ENCODE assay signal across 21 mouse cellular contexts in genomic region chr10:9030486-9030885, GRCm38 (mm10).
"Had no signal": no experiment of that assay in that cellular context is flagged by ENCODE, and none has a peak within 500 bp of the region (broad histone marks: within the 10 kb centered on the region; RNA-seq: fewer than 3 reads in every experiment).

No protein-coding gene starts in this region.

- H3K9me3 ChIP-seq: liver, embryonic 15.5 days; lung, embryonic 15.5 days; midbrain, embryonic 10.5 days; midbrain, embryonic 13.5 days; neural tube, embryonic 13.5 days; neural tube, embryonic 15.5 days had no signal

- H3K27me3 ChIP-seq: liver, embryonic 15.5 days; lung, embryonic 15.5 days; midbrain, embryonic 13.5 days; neural tube, embryonic 13.5 days; neural tube, embryonic 15.5 days had no signal

- ATAC-seq: liver, postnatal 0 days; lung, postnatal 0 days; midbrain, embryonic 13.5 days; midbrain, embryonic 16.5 days had no signal

- H3K4me1 ChIP-seq: liver, embryonic 15.5 days; lung, embryonic 15.5 days; midbrain, embryonic 10.5 days; midbrain, embryonic 13.5 days; neural tube, embryonic 13.5 days; neural tube, embryonic 15.5 days had no signal

- H3K27ac ChIP-seq: liver, embryonic 15.5 days; lung, embryonic 15.5 days; midbrain, embryonic 10.5 days; midbrain, embryonic 13.5 days; neural tube, embryonic 13.5 days; neural tube, embryonic 15.5 days had no signal

- H3K4me2 ChIP-seq: liver, embryonic 15.5 days; lung, embryonic 15.5 days; midbrain, embryonic 13.5 days; neural tube, embryonic 13.5 days; neural tube, embryonic 15.5 days had no signal

- H3K9ac ChIP-seq: liver, embryonic 15.5 days; liver, postnatal 0 days; lung, embryonic 15.5 days; midbrain, embryonic 13.5 days; neural tube, embryonic 13.5 days; neural tube, embryonic 15.5 days had no signal

- H3K36me3 ChIP-seq: liver, embryonic 15.5 days; lung, embryonic 15.5 days; midbrain, embryonic 10.5 days; midbrain, embryonic 13.5 days; neural tube, embryonic 13.5 days; neural tube, embryonic 15.5 days had no signal

- DNase-seq: liver, postnatal 0 days; lung, adult 2 months; lung, postnatal 14 days; lung, postnatal 4 days; retina, postnatal 1 day; right cerebral cortex, adult 18-20 months; right cerebral cortex, postnatal 25 days; right cerebral cortex, postnatal 4 days; spleen, adult 18-20 months; thymus, adult 18-20 months; thymus, postnatal 14 days; thymus, postnatal 36 days had no signal

- H3K4me3 ChIP-seq: liver, embryonic 15.5 days; lung, embryonic 15.5 days; midbrain, embryonic 10.5 days; midbrain, embryonic 13.5 days; myocyte; neural tube, embryonic 13.5 days; neural tube, embryonic 15.5 days had no signal
